Mouse (Mus musculus) forebrain, embryonic 15.5 days (tissue): ENCODE data around the gene Tacc3. TPM values are rescaled to one million over a fixed set of nuclear protein-coding genes. Genes with fewer than 3 reads are reported as not detected.

ENCODE experiments used
- ATAC-seq: fragments of 200-750 bp; cut with Nextera tagmentation; replicated peaks from 2 replicates; pipeline ENCODE4 v1.8.0; 2017; ENCODE audit warnings: mild to moderate bottlenecking, moderate TSS enrichment, moderate library complexity
- H3K27ac ChIP-seq: fragments of 300-500 bp; sonication (generic); replicated peaks from 2 replicates; pipeline ENCODE4 v1.5.1; 2015; ENCODE audit warnings: mild to moderate bottlenecking, inconsistent platforms
- H3K27me3 ChIP-seq: fragments of 300-500 bp; sonication (generic); 2 replicates; pipeline ENCODE4 v1.6.1; 2015; ENCODE audit warnings: inconsistent platforms
- H3K36me3 ChIP-seq: fragments of 300-500 bp; sonication (generic); 2 replicates; pipeline ENCODE4 v1.6.1; 2015; ENCODE audit warnings: mild to moderate bottlenecking, inconsistent platforms
- H3K4me1 ChIP-seq: fragments of 300-500 bp; sonication (generic); 2 replicates; pipeline ENCODE4 v1.6.1; 2015; ENCODE audit warnings: inconsistent platforms
- H3K4me2 ChIP-seq: fragments of 300-500 bp; sonication (generic); replicated peaks from 2 replicates; pipeline ENCODE4 v1.6.1; 2015; ENCODE audit warnings: mild to moderate bottlenecking, inconsistent platforms
- H3K4me3 ChIP-seq: fragments of 300-500 bp; sonication (generic); 2 replicates; pipeline ENCODE4 v1.5.1; 2015; ENCODE audit warnings: mild to moderate bottlenecking, inconsistent platforms
- H3K9ac ChIP-seq: fragments of 300-500 bp; sonication (generic); replicated peaks from 2 replicates; pipeline ENCODE4 v1.6.1; 2015; ENCODE audit warnings: mild to moderate bottlenecking, inconsistent platforms
- H3K9me3 ChIP-seq: fragments of 300-500 bp; sonication (generic); 2 replicates; pipeline ENCODE4 v1.6.1; 2016; ENCODE audit warnings: inconsistent platforms
- WGBS: fragments of 180-500 bp; shearing (Covaris S2); methylation state at CpG from one replicate; pipeline ENCODE4 v1.1.7; 2015; ENCODE audit warnings: mixed read lengths; 5-methylcytosine and 5-hydroxymethylcytosine counted together
- polyA plus RNA-seq: library from polyadenylated mRNA; unstranded; fragments of >200 nt; fragmentation: Nextera tagmentation; extraction: Ambion mirVana; gene quantifications from 2 replicates; pipeline ENCODE4 v1.2.1, GENCODE M21; 2015

Tacc3 gene
- polyA plus RNA-seq, 1 experiment from 2014 or later, result 91.5 TPM

DNA sequence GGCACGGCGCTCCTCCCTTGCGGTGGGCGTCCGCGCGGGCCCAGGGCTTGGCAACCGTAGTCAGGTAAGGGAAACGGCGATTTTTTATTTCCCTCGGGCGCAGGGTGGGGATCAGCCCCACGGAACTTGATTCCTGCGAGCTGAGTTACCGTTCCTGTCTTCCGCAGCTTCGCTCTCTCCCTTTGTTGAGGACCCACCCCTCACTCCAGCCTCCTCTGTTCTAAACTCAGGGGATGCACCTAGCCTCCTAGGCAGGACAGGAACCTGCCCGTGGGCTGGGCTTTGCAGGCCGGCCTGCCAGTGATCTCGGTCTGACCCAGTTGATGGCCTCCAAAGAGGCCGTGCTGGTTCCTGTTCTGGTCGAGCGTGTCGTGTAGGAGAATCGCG is 729 bp downstream of the Tacc3 start:
- no peaks in the 10 kb centered on the region for H3K27me3 ChIP-seq
- peak overlapping the region; percentile 78 for H3K4me3 ChIP-seq
- peaks cover 43% of the 10 kb centered on the region for H3K4me1 ChIP-seq
- peak overlapping the region; percentile 51 for H3K9ac ChIP-seq
- peaks cover 13% of the 10 kb centered on the region; the same call in 1 of the 2 replicates for H3K36me3 ChIP-seq
- ATAC-seq, result peak; percentile 9
- H3K4me2 ChIP-seq, result peak overlapping the region; percentile 95
- whole genome bisulfite sequencing, result under 1% methylated on average over 26 of the region's 26 CpGs
- no peaks in the 10 kb centered on the region for H3K9me3 ChIP-seq
- H3K27ac ChIP-seq, result peak overlapping the region; percentile 97; the same call in 1 of the 2 replicates

- ATAC-seq, result no peak
- Histone ChIP-seq H3K9me3 (no peaks in the 10 kb centered on the region), H3K27me3 (no peaks in the 10 kb centered on the region), H3K4me3 (no peak overlapping the region), H3K9ac (no peak overlapping the region), H3K4me1 (no peaks in the 10 kb centered on the region), H3K4me2 (no peak overlapping the region), H3K36me3 (peaks cover 25% of the 10 kb centered on the region), H3K27ac (no peak overlapping the region)
Observed at GRCm38 (mm10) chr5:33668223-33668622, 10.3 kb downstream of the Tacc3 start.

- Histone ChIP-seq H3K9me3 (no peaks in the 10 kb centered on the region), H3K36me3 (peaks cover 23% of the 10 kb centered on the region), H3K27me3 (no peaks in the 10 kb centered on the region), H3K4me3 (no peak overlapping the region), H3K4me2 (no peak overlapping the region), H3K27ac (no peak overlapping the region), H3K9ac (no peak overlapping the region), H3K4me1 (peaks cover 7% of the 10 kb centered on the region)
- 88% methylated on average over 5 of the region's 5 CpGs for WGBS
- ATAC-seq, result no peak
Observed at GRCm38 (mm10) chr5:33671659-33672058, 13.7 kb downstream of the Tacc3 start.

DNA sequence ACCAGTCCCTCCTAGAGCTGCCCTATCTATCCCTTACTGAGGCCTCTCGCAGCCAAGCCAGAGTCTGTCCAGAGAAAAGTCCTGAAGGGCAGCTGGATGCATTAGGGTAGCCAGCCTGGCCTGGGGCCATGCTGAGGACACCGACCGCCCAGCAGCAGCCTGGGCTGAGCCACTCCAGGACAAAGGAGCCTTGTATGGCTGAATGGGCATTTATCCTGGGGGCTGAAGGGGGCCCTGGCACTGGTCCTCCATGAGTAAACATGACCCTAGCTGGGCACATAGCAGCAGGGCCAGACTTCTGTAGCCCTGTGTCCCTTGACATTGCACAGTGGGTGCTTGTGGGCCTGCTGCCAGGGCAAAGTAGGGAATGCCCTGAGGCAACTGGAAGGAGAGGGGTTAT is 16.5 kb downstream of the Tacc3 start:
- no peaks in the 10 kb centered on the region for H3K9me3 ChIP-seq
- no peak overlapping the region for H3K27ac ChIP-seq
- peaks cover 7% of the 10 kb centered on the region for H3K4me1 ChIP-seq
- H3K9ac ChIP-seq, result no peak overlapping the region; the same call in 1 of the 2 replicates
- peak; percentile 83 for ATAC-seq
- H3K4me3 ChIP-seq, result no peak overlapping the region
- WGBS, result 14% methylated on average over 3 of the region's 3 CpGs
- peaks cover 13% of the 10 kb centered on the region for H3K36me3 ChIP-seq
- H3K27me3 ChIP-seq, result no peaks in the 10 kb centered on the region
- no peak overlapping the region for H3K4me2 ChIP-seq

DNA sequence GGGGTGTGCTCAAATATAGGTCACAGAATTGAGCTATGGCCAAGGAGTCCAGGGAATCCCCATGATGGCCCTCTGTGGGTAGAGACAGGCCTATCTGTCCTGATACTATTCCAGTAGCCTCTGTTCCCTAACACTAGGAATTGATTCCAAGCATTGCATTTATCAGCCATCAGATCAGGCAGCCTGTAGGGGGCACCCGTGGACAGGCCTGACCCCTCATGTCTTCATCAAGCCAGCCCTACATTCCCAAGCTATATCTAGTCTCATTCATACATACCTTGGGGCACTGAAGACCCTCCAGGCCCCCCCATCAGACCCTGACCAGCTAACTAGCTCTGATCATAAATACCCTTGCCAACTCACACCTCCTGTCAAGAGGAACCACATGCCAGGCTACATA is 18.0 kb downstream of the Tacc3 start:
- Histone ChIP-seq H3K9me3 (no peaks in the 10 kb centered on the region), H3K27ac (no peak overlapping the region), H3K9ac (no peak overlapping the region), H3K4me2 (no peak overlapping the region), H3K36me3 (peaks cover 5% of the 10 kb centered on the region; the same call in 1 of the 2 replicates), H3K27me3 (no peaks in the 10 kb centered on the region), H3K4me1 (peaks cover 7% of the 10 kb centered on the region), H3K4me3 (no peak overlapping the region)
- WGBS, result 0% methylated on average over 1 of the region's 1 CpGs
- no peak for ATAC-seq

- H3K4me1 ChIP-seq, result peaks cover 7% of the 10 kb centered on the region
- H3K36me3 ChIP-seq, result no peaks in the 10 kb centered on the region
- no peak overlapping the region for H3K4me2 ChIP-seq
- H3K9ac ChIP-seq, result no peak overlapping the region
- 83% methylated on average over 5 of the region's 5 CpGs for WGBS
- ATAC-seq, result no peak
- no peaks in the 10 kb centered on the region for H3K9me3 ChIP-seq
- H3K27ac ChIP-seq, result no peak overlapping the region
- no peaks in the 10 kb centered on the region for H3K27me3 ChIP-seq
- no peak overlapping the region for H3K4me3 ChIP-seq
Observed at GRCm38 (mm10) chr5:33678244-33678643, 20.3 kb downstream of the Tacc3 start.

DNA sequence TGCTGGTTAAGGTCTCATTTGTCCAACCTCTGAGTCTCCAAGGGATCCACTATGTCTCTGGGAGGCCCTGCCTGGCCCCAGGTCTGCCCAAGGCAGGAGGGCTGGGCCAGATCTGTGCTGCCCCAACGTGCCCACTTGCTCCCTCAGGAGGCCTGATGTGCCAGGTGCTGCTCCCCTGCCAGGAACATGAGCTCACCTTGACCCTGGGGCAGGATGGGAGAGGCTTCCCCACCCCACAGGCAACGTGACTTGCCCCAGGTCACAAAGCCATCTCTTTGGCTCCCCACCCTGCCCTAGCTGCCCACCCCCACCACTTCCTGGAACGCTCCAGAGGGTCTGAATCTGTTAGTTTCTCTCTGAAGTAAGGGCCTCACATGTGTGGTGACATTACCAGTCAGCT is 23.1 kb downstream of the Tacc3 start:
- no peaks in the 10 kb centered on the region for H3K4me1 ChIP-seq
- H3K27me3 ChIP-seq, result no peaks in the 10 kb centered on the region
- H3K4me3 ChIP-seq, result no peak overlapping the region
- H3K4me2 ChIP-seq, result no peak overlapping the region
- no peak for ATAC-seq
- H3K9me3 ChIP-seq, result no peaks in the 10 kb centered on the region
- 63% methylated on average over 3 of the region's 3 CpGs for WGBS
- H3K9ac ChIP-seq, result no peak overlapping the region
- no peak overlapping the region for H3K27ac ChIP-seq
- H3K36me3 ChIP-seq, result no peaks in the 10 kb centered on the region

- Histone ChIP-seq H3K36me3 (no peaks in the 10 kb centered on the region), H3K27ac (no peak overlapping the region), H3K27me3 (no peaks in the 10 kb centered on the region), H3K9me3 (no peaks in the 10 kb centered on the region), H3K4me1 (no peaks in the 10 kb centered on the region), H3K4me2 (no peak overlapping the region), H3K4me3 (no peak overlapping the region), H3K9ac (no peak overlapping the region)
- ATAC-seq, result no peak
- WGBS, result 74% methylated on average over 15 of the region's 15 CpGs
Observed at GRCm38 (mm10) chr5:33681611-33682388, 23.9 kb downstream of the Tacc3 start.

DNA sequence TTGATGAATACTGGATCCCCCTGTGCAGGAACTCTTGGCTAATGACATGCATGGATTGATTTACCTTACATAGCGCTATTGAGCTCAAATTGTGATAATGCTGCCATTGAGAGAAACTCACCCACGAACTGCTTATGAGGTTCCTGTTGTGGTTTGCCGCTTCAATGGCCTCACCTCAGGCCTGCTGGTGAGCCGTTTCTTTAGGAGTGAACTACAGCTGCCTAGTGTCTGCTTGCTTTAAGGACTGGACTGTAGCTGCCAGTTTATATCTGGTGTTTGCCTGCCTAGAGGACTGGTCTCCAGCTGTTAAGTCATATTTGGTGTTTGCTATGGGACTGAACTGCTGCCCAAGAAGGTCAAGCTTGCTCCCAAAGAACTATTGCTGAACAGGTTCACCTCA is 25.0 kb downstream of the Tacc3 start:
- no peak for ATAC-seq
- WGBS, result 57% methylated on average over 4 of the region's 4 CpGs
- no peaks in the 10 kb centered on the region for H3K36me3 ChIP-seq

GRCm38 (mm10) chr5:33683897-33684652 is 26.1 kb downstream of the Tacc3 start:
- no peak overlapping the region for H3K9ac ChIP-seq
- H3K4me3 ChIP-seq, result no peak overlapping the region
- peak; percentile 62 for ATAC-seq
- no peak overlapping the region for H3K27ac ChIP-seq
- 45% methylated on average over 7 of the region's 7 CpGs for WGBS
- H3K4me1 ChIP-seq, result peaks cover 8% of the 10 kb centered on the region
- H3K27me3 ChIP-seq, result no peaks in the 10 kb centered on the region
- H3K4me2 ChIP-seq, result no peak overlapping the region
- H3K36me3 ChIP-seq, result no peaks in the 10 kb centered on the region
- H3K9me3 ChIP-seq, result no peaks in the 10 kb centered on the region

More for the DNA sequence above, 25.0 kb downstream of the Tacc3 start:
- Histone ChIP-seq H3K27me3 (no peaks in the 10 kb centered on the region), H3K4me2 (no peak overlapping the region), H3K4me3 (no peak overlapping the region), H3K9me3 (no peaks in the 10 kb centered on the region), H3K4me1 (no peaks in the 10 kb centered on the region), H3K9ac (no peak overlapping the region), H3K27ac (no peak overlapping the region)

GRCm38 (mm10) chr5:33684932-33685331 is 27.0 kb downstream of the Tacc3 start:
- H3K9me3 ChIP-seq, result no peaks in the 10 kb centered on the region
- H3K4me1 ChIP-seq, result peaks cover 16% of the 10 kb centered on the region
- 73% methylated on average over 4 of the region's 4 CpGs for WGBS
- no peak for ATAC-seq
- H3K4me2 ChIP-seq, result no peak overlapping the region
- H3K4me3 ChIP-seq, result no peak overlapping the region
- H3K27me3 ChIP-seq, result no peaks in the 10 kb centered on the region
- no peaks in the 10 kb centered on the region for H3K36me3 ChIP-seq
- H3K9ac ChIP-seq, result no peak overlapping the region
- H3K27ac ChIP-seq, result no peak overlapping the region

DNA sequence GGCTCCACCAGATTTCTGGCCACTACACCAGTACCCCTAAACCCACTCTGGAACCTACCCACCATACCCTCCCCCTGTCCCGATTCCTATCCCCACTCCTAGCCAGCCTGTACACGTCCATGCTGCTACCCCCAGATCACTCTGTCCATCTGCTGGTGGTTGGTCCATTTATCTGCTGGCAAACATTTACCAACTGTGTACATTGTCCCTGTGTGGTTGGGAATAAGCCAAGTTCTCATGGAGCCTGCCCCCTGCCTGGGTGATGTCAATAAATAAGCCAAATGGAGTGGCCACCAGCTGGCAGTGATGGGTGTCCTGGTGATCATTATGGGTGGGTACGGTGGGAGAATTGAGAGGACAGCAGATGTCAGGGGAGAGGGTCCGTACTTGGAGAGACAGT is 29.2 kb downstream of the Tacc3 start:
- H3K4me3 ChIP-seq, result no peak overlapping the region
- no peak overlapping the region for H3K9ac ChIP-seq
- peaks cover 27% of the 10 kb centered on the region for H3K4me1 ChIP-seq
- no peak overlapping the region for H3K27ac ChIP-seq
- ATAC-seq, result no peak
- H3K4me2 ChIP-seq, result no peak overlapping the region
- no peaks in the 10 kb centered on the region for H3K36me3 ChIP-seq
- 54% methylated on average over 4 of the region's 4 CpGs for whole genome bisulfite sequencing
- no peaks in the 10 kb centered on the region for H3K27me3 ChIP-seq
- no peaks in the 10 kb centered on the region for H3K9me3 ChIP-seq
